Mouse (Mus musculus) liver, embryonic 14.5 days (tissue): ENCODE data around the gene Abca4. TPM values are rescaled to one million over a fixed set of nuclear protein-coding genes. Genes with fewer than 3 reads are reported as not detected.

Experiments
- ATAC-seq: fragments of 200-750 bp; cut with Nextera tagmentation; 2 replicates; pipeline ENCODE4 v1.8.0; 2017; ENCODE audit warnings: moderate number of reproducible peaks, mild to moderate bottlenecking, moderate library complexity; ENCODE audit not compliant: insufficient read depth
- DNase-seq, 3 experiments: peaks; one replicate each; pipeline ENCODE4 v3.0.0-alpha.2; 2012 to 2013; ENCODE audit warnings: low read depth in 3 of 3, low spot score in 3 of 3
- H3K27ac ChIP-seq: fragments of 300-500 bp; sonication (generic); 2 replicates; pipeline ENCODE4 v1.5.1; 2014; ENCODE audit warnings: moderate library complexity, mild to moderate bottlenecking, control low read depth, inconsistent platforms
- H3K27me3 ChIP-seq: fragments of 300-500 bp; sonication (generic); 2 replicates; pipeline ENCODE4 v1.6.1; 2014; ENCODE audit warnings: mild to moderate bottlenecking, low read length, moderate library complexity; ENCODE audit not compliant: control insufficient read depth, insufficient read depth
- H3K36me3 ChIP-seq: fragments of 300-500 bp; sonication (generic); replicated peaks from 2 replicates; pipeline ENCODE4 v1.6.1; 2014; ENCODE audit warnings: low read depth; ENCODE audit not compliant: control insufficient read depth, insufficient read depth
- H3K4me1 ChIP-seq, 2 experiments: fragments of 200-500 bp in 1 of 2; fragments of 300-500 bp in 1 of 2; sonication (generic) in 1 of 2; replicated peaks; 2 replicates each; pipeline ENCODE4 v1.6.1; 2012 to 2014; ENCODE audit warnings: antibody characterized with exemption in 1 of 2, inconsistent platforms in 1 of 2, low read length in 1 of 2; ENCODE audit not compliant: control insufficient read depth in 2 of 2, insufficient read depth in 2 of 2
- H3K4me2 ChIP-seq: fragments of 300-500 bp; sonication (generic); 2 replicates; pipeline ENCODE4 v1.6.1; 2014; ENCODE audit warnings: low read depth, mild to moderate bottlenecking, control low read depth, moderate library complexity
- H3K4me3 ChIP-seq, 2 experiments: fragments of 200-500 bp in 1 of 2; fragments of 300-500 bp in 1 of 2; sonication (generic) in 1 of 2; 2 replicates each; pipeline ENCODE4 v1.5.1; 2012 to 2014; ENCODE audit warnings: low read depth in 2 of 2, low read length in 2 of 2, mild to moderate bottlenecking in 2 of 2, control low read depth in 1 of 2, inconsistent platforms in 1 of 2, moderate library complexity in 1 of 2; ENCODE audit not compliant: insufficient read depth in 1 of 2
- H3K9ac ChIP-seq: fragments of 300-500 bp; sonication (generic); replicated peaks from 2 replicates; pipeline ENCODE4 v1.6.1; 2014; ENCODE audit warnings: mild to moderate bottlenecking, control low read depth, moderate library complexity
- H3K9me3 ChIP-seq: fragments of 300-500 bp; sonication (generic); 2 replicates; pipeline ENCODE4 v1.6.1; 2016; ENCODE audit warnings: low read length, mixed read lengths; ENCODE audit not compliant: control insufficient read depth
- CTCF ChIP-seq: IDR thresholded peaks from 2 replicates; pipeline ENCODE4 v1.5.1; 2016; ENCODE audit warnings: antibody characterized with exemption, low read depth, control low read depth
- EP300 ChIP-seq: IDR thresholded peaks from 2 replicates; pipeline ENCODE4 v1.6.1; 2016; ENCODE audit warnings: antibody characterized with exemption, low read depth
- WGBS: fragments of 180-500 bp; shearing (Covaris S2); extraction: QIAGEN DNeasy Blood & Tissue Kit; methylation state at CpG from one replicate; pipeline ENCODE4 v1.1.7; 2014; ENCODE audit not compliant: insufficient replicate concordance; 5-methylcytosine and 5-hydroxymethylcytosine counted together
- polyA plus RNA-seq, 2 experiments: library from polyadenylated mRNA; depleted of rRNA in 1 of 2; stranded (reverse) in 1 of 2; unstranded in 1 of 2; fragments of >200 nt; fragmentation: Nextera tagmentation in 1 of 2; extraction: Ambion mirVana in 1 of 2; gene quantifications; 2 replicates each; pipeline versions ENCODE4 v1.2.1 to v1.2.3; 2012 to 2014

Gene Abca4
- polyA plus RNA-seq, 2 experiments = 0.35 to 0.53 TPM

- Histone ChIP-seq H3K36me3 (no peaks in the 10 kb centered on the region), H3K4me3 (no peak overlapping the region), H3K9ac (no peak overlapping the region), H3K4me1 (peaks cover 0 to 9% of the 10 kb centered on the region in 2 experiments; a peak in 2 of 4 replicates), H3K27me3 (no peaks in the 10 kb centered on the region), H3K27ac (no peak overlapping the region), H3K4me2 (no peak overlapping the region), H3K9me3 (no peaks in the 10 kb centered on the region)
- ATAC-seq (no peak), DNase-seq (no peak)
- WGBS = 61% methylated on average over 6 of the region's 6 CpGs
- TF ChIP-seq CTCF (no peak), EP300 (no peak)
Observed at GRCm38 (mm10) chr3:122133840-122134239, 89.6 kb downstream of the Abca4 start.

GRCm38 (mm10) chr3:122140589-122141400, 96.6 kb downstream of the Abca4 start:
- DNase-seq (peak; percentile 19 to 34 (median 33)), ATAC-seq (no peak)
- Histone ChIP-seq H3K4me2 (no peak overlapping the region), H3K9ac (no peak overlapping the region), H3K4me3 (no peak overlapping the region), H3K27ac (no peak overlapping the region), H3K9me3 (no peaks in the 10 kb centered on the region), H3K36me3 (no peaks in the 10 kb centered on the region), H3K27me3 (no peaks in the 10 kb centered on the region), H3K4me1 (peaks cover 5 to 6% of the 10 kb centered on the region in 2 experiments; a peak in 2 of 4 replicates)
- 67% methylated on average over 18 of the region's 18 CpGs for WGBS
- TF ChIP-seq CTCF (peak; percentile 67), EP300 (no peak)

- TF ChIP-seq CTCF (no peak), EP300 (peak; percentile 62)
- Histone ChIP-seq H3K9ac (no peak overlapping the region), H3K27ac (no peak overlapping the region), H3K36me3 (no peaks in the 10 kb centered on the region), H3K4me3 (no peak overlapping the region), H3K4me1 (peaks cover 5 to 6% of the 10 kb centered on the region in 2 experiments; a peak in 2 of 4 replicates), H3K4me2 (no peak overlapping the region), H3K9me3 (no peaks in the 10 kb centered on the region), H3K27me3 (no peaks in the 10 kb centered on the region)
- ATAC-seq (peak; percentile 76), DNase-seq (peak in 1 of 3 experiments; percentile 13)
- 50% methylated on average over 9 of the region's 9 CpGs for WGBS
Observed at GRCm38 (mm10) chr3:122142256-122142922, 98.1 kb downstream of the Abca4 start.

- no peak overlapping the region for H3K9ac ChIP-seq
- TF ChIP-seq EP300 = no peak
- no peak for TF ChIP-seq CTCF
- ATAC-seq (no peak), DNase-seq (no peak)
- H3K9me3 ChIP-seq = no peaks in the 10 kb centered on the region
- H3K4me1 ChIP-seq = peaks cover 5 to 6% of the 10 kb centered on the region in 2 experiments; a peak in 2 of 4 replicates
- H3K4me2 ChIP-seq = no peak overlapping the region
- no peak overlapping the region for H3K4me3 ChIP-seq
- H3K27ac ChIP-seq = no peak overlapping the region
- H3K36me3 ChIP-seq = no peaks in the 10 kb centered on the region
- H3K27me3 ChIP-seq = no peaks in the 10 kb centered on the region
- WGBS = 72% methylated on average over 3 of the region's 3 CpGs
Observed at GRCm38 (mm10) chr3:122143432-122143831, 99.2 kb downstream of the Abca4 start.

GRCm38 (mm10) chr3:122145430-122145829, 101.2 kb downstream of the Abca4 start:
- H3K27ac ChIP-seq = no peak overlapping the region
- no peak overlapping the region for H3K9ac ChIP-seq
- 67% methylated on average over 3 of the region's 3 CpGs for WGBS
- no peak overlapping the region for H3K4me2 ChIP-seq
- H3K27me3 ChIP-seq = no peaks in the 10 kb centered on the region
- ATAC-seq (no peak), DNase-seq (no peak)
- peaks cover 5 to 6% of the 10 kb centered on the region in 2 experiments; a peak in 2 of 4 replicates for H3K4me1 ChIP-seq
- H3K36me3 ChIP-seq = no peaks in the 10 kb centered on the region
- H3K9me3 ChIP-seq = no peaks in the 10 kb centered on the region
- TF ChIP-seq EP300 (no peak), CTCF (no peak)
- H3K4me3 ChIP-seq = no peak overlapping the region
